Mouse (Mus musculus) forebrain, embryonic 12.5 days (tissue): ENCODE measurements around the gene Col4a2. TPM values are rescaled to one million over a fixed set of nuclear protein-coding genes. Genes with fewer than 3 reads are reported as not detected.

Source experiments
- ATAC-seq: fragments of 200-750 bp; cut with Nextera tagmentation; 2 replicates; pipeline ENCODE4 v1.8.0; 2017; ENCODE audit warnings: moderate TSS enrichment; ENCODE audit not compliant: low FRiP score
- H3K27ac ChIP-seq: fragments of 300-500 bp; sonication (generic); 2 replicates; pipeline ENCODE4 v1.5.1; 2016; ENCODE audit warnings: mild to moderate bottlenecking
- H3K27me3 ChIP-seq: fragments of 300-500 bp; sonication (generic); 2 replicates; pipeline ENCODE4 v1.6.1; 2016; ENCODE audit warnings: mild to moderate bottlenecking
- H3K36me3 ChIP-seq: fragments of 300-500 bp; sonication (generic); replicated peaks from 2 replicates; pipeline ENCODE4 v1.6.1; 2016; ENCODE audit warnings: mild to moderate bottlenecking
- H3K4me1 ChIP-seq: fragments of 300-500 bp; sonication (generic); 2 replicates; pipeline ENCODE4 v1.6.1; 2016
- H3K4me2 ChIP-seq: fragments of 300-500 bp; sonication (generic); 2 replicates; pipeline ENCODE4 v1.6.1; 2016; ENCODE audit warnings: mild to moderate bottlenecking, moderate library complexity
- H3K4me3 ChIP-seq: fragments of 300-500 bp; sonication (generic); replicated peaks from 2 replicates; pipeline ENCODE4 v1.5.1; 2016; ENCODE audit warnings: mild to moderate bottlenecking
- H3K9ac ChIP-seq: fragments of 300-500 bp; sonication (generic); 2 replicates; pipeline ENCODE4 v1.6.1; 2016; ENCODE audit warnings: mild to moderate bottlenecking
- H3K9me3 ChIP-seq: fragments of 300-500 bp; sonication (generic); 2 replicates; pipeline ENCODE4 v1.6.1; 2016
- WGBS: fragments of 180-500 bp; shearing (Covaris S2); methylation state at CpG from one replicate; pipeline ENCODE4 v1.1.7; 2016; 5-methylcytosine and 5-hydroxymethylcytosine counted together
- polyA plus RNA-seq: library from polyadenylated mRNA; unstranded; fragments of >200 nt; fragmentation: Nextera tagmentation; extraction: Ambion mirVana; gene quantifications from 2 replicates; pipeline ENCODE4 v1.2.1, GENCODE M21; 2016

The Col4a2 gene
- polyA plus RNA-seq, 1 experiment from 2014 or later: 51.3 TPM

- H3K9ac ChIP-seq: no peak overlapping the region
- no peak overlapping the region for H3K27ac ChIP-seq
- WGBS: 95% methylated on average over 3 of the region's 3 CpGs
- H3K4me1 ChIP-seq: peaks cover 4% of the 10 kb centered on the region; the same call in 1 of the 2 replicates
- H3K9me3 ChIP-seq: no peaks in the 10 kb centered on the region
- no peak for ATAC-seq
- H3K4me2 ChIP-seq: no peak overlapping the region
- no peaks in the 10 kb centered on the region for H3K27me3 ChIP-seq
- no peaks in the 10 kb centered on the region for H3K36me3 ChIP-seq
- no peak overlapping the region for H3K4me3 ChIP-seq
Measured at GRCm38 (mm10) chr8:11334493-11334892, 21.9 kb downstream of the Col4a2 start.

GRCm38 (mm10) chr8:11335238-11335637, 22.6 kb downstream of the Col4a2 start:
- Histone ChIP-seq H3K27ac (no peak overlapping the region), H3K9me3 (no peaks in the 10 kb centered on the region), H3K27me3 (no peaks in the 10 kb centered on the region), H3K36me3 (no peaks in the 10 kb centered on the region), H3K9ac (no peak overlapping the region), H3K4me1 (peaks cover 4% of the 10 kb centered on the region; the same call in 1 of the 2 replicates), H3K4me2 (no peak overlapping the region), H3K4me3 (no peak overlapping the region)
- ATAC-seq: no peak
- 93% methylated on average over 4 of the region's 4 CpGs for WGBS

DNA sequence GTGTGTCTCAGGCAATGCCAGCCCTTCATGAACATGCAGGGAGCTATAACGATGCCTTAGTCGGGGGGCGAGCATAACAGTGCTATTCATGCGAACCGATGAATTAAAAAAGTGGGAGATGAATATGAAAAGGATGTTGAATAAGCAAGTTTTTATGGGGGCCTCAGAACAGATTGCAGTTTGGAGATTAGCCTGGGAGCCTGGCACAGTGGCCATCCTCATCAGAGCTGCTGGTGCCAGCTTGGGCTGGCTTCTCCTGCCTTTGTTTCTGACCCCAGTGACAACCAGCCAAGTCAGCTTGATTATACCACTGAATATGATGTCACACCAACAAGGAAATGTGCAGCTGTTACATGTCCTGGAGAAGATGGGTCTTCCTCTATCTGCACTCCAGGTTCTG, 23.7 kb downstream of the Col4a2 start:
- Histone ChIP-seq H3K4me1 (peaks cover 4% of the 10 kb centered on the region; the same call in 1 of the 2 replicates), H3K9ac (no peak overlapping the region), H3K36me3 (no peaks in the 10 kb centered on the region), H3K4me2 (no peak overlapping the region), H3K27me3 (no peaks in the 10 kb centered on the region), H3K27ac (no peak overlapping the region), H3K9me3 (no peaks in the 10 kb centered on the region), H3K4me3 (no peak overlapping the region)
- 67% methylated on average over 5 of the region's 5 CpGs for WGBS
- no peak for ATAC-seq

DNA sequence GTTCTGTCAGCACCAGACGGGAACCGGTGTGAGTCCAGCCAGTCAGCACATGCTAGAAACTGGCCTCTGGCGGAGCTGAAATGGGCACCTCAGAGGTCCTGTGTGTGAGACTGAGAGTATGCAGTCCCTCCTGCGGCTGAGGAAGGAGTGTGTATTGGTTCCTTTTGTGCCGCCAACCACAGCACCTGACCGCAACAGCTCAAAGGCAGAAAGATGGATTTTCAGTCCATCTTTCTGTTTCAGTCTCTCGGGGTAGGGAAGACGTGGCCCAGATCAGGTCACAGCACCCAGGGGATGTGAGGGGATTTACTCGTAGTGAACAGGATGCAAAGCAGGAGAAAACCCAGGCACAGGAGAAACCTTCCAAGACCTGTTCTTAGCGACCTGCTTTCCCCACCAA, 25.0 kb downstream of the Col4a2 start:
- Histone ChIP-seq H3K36me3 (no peaks in the 10 kb centered on the region), H3K4me3 (no peak overlapping the region), H3K4me2 (no peak overlapping the region), H3K27ac (no peak overlapping the region), H3K9ac (no peak overlapping the region), H3K4me1 (peaks cover 4% of the 10 kb centered on the region; the same call in 1 of the 2 replicates), H3K27me3 (no peaks in the 10 kb centered on the region), H3K9me3 (no peaks in the 10 kb centered on the region)
- WGBS: 87% methylated on average over 10 of the region's 10 CpGs
- ATAC-seq: no peak

DNA sequence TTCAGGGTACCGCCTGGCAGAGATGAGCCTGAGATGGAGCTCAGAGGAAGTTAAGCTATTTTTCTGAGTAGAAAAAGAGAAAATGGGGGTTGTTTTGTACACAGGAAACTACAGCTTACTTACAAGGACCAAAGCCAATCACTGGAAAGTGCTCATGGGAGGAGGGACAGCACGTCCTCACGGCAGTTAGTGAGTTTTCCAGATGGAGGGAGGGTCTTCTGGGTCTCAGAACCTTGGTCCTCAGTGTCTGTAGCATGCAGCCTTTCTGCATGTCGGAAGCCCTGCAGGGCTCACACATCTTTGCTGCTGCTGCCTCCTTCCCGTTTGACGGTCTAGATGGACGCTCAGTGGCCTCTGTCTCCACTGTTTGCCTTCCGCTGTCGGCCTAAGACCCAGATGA, 25.9 kb downstream of the Col4a2 start:
- Histone ChIP-seq H3K9ac (no peak overlapping the region), H3K27me3 (no peaks in the 10 kb centered on the region), H3K4me1 (peaks cover 4% of the 10 kb centered on the region; the same call in 1 of the 2 replicates), H3K4me2 (no peak overlapping the region), H3K9me3 (no peaks in the 10 kb centered on the region), H3K4me3 (no peak overlapping the region), H3K36me3 (no peaks in the 10 kb centered on the region), H3K27ac (no peak overlapping the region)
- ATAC-seq: no peak
- WGBS: 94% methylated on average over 9 of the region's 9 CpGs

DNA sequence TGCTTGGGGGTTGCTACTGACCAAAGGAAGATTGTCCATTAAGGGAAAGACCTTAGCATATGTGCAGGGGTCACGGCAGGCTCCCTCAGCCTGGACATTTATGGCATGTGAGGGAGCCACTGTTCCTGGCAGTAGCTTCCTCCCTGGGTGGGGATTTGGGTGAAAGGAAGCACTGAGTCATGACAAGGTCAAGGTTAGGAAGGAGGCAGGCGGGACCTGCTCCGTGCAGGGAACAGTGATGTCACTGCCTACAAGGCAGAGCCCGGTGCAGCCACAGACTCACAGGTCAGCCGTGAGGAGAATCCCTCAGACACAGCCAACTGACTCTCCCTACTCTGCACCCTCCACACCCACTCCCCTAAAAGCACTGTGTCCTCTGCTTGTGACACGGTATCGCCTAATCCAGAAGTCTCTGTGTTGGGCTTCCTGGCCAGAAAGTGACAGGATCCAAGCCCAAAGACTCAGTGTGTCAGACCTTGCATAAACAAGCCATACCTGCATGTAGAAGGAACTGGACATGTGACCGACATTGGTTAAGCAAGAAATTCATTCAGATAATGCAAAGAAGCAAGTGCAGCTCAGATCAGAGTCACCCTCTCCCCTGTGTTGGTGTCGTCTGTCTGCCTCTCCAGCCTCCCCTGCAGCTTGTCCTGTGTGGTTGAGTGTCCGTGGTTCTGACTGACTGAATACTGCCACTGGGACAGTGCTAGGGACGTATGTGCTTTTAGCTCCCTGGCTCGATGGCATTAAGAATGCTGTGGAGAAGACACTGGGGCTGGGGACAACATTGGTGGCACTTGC, 27.9 kb downstream of the Col4a2 start:
- no peak overlapping the region for H3K4me3 ChIP-seq
- H3K27ac ChIP-seq: no peak overlapping the region
- ATAC-seq: no peak
- H3K9ac ChIP-seq: no peak overlapping the region
- no peak overlapping the region for H3K4me2 ChIP-seq
- H3K27me3 ChIP-seq: no peaks in the 10 kb centered on the region
- H3K4me1 ChIP-seq: peaks cover 4% of the 10 kb centered on the region; the same call in 1 of the 2 replicates
- no peaks in the 10 kb centered on the region for H3K9me3 ChIP-seq
- no peaks in the 10 kb centered on the region for H3K36me3 ChIP-seq
- WGBS: 87% methylated on average over 12 of the region's 12 CpGs

DNA sequence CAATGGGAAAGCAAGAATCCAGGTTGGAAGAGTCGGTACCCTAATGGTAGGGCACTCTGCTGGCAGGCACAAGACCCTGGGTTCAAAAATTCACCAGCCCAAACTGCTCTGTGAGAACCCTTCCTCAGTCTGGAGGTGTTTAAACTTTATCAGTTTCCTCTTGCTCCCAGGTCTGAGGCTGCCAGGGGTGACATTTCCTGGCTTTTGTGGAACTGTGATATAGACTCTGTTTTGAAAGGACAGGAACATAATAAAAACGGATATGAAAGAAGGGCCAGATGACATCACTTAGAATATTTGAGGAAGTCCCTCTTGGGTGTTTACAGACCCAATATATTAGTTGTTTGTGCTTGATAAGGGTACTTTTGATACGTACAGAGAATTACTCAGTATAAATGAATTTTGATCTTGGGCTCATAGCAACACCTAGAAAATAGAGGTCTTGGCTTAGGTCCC, 28.5 kb downstream of the Col4a2 start:
- H3K9ac ChIP-seq: no peak overlapping the region
- H3K4me3 ChIP-seq: no peak overlapping the region
- no peak overlapping the region for H3K27ac ChIP-seq
- WGBS: 85% methylated on average over 3 of the region's 3 CpGs
- no peaks in the 10 kb centered on the region for H3K27me3 ChIP-seq
- no peak overlapping the region for H3K4me2 ChIP-seq
- ATAC-seq: no peak
- peaks cover 4% of the 10 kb centered on the region; the same call in 1 of the 2 replicates for H3K4me1 ChIP-seq
- no peaks in the 10 kb centered on the region for H3K36me3 ChIP-seq
- H3K9me3 ChIP-seq: no peaks in the 10 kb centered on the region

- Histone ChIP-seq H3K4me2 (no peak overlapping the region), H3K9me3 (no peaks in the 10 kb centered on the region), H3K27me3 (no peaks in the 10 kb centered on the region), H3K4me1 (no peaks in the 10 kb centered on the region), H3K9ac (no peak overlapping the region), H3K36me3 (no peaks in the 10 kb centered on the region), H3K27ac (no peak overlapping the region), H3K4me3 (no peak overlapping the region)
- WGBS: 89% methylated on average over 9 of the region's 9 CpGs
- no peak for ATAC-seq
Measured at GRCm38 (mm10) chr8:11344459-11344858, 31.9 kb downstream of the Col4a2 start.

- Histone ChIP-seq H3K9me3 (no peaks in the 10 kb centered on the region), H3K4me1 (no peaks in the 10 kb centered on the region), H3K4me3 (no peak overlapping the region), H3K36me3 (no peaks in the 10 kb centered on the region), H3K9ac (no peak overlapping the region), H3K27ac (no peak overlapping the region), H3K4me2 (no peak overlapping the region), H3K27me3 (no peaks in the 10 kb centered on the region)
- WGBS: 92% methylated on average over 10 of the region's 10 CpGs
- ATAC-seq: no peak
Measured at GRCm38 (mm10) chr8:11346225-11346624, 33.6 kb downstream of the Col4a2 start.

DNA sequence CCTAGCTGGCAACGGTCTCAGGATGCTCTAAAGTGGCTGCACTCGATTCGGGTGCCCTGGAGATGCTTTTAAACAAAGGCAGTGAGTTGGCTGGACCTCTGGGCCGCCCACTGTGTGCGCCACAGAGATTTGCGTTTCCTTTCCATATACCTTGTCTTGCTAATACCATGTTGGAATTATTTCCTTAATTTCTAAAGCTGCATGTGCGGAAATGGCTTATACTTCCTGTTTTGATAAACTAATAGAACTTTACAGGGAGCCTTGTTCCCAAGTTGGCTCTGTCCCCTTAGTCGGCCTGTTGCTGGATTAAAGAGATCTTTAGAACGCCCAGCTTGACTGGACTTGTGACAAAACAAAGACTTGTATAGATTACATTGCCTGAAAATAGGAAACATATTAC, 35.1 kb downstream of the Col4a2 start:
- H3K27ac ChIP-seq: no peak overlapping the region
- no peak overlapping the region for H3K4me3 ChIP-seq
- WGBS: 82% methylated on average over 9 of the region's 9 CpGs
- H3K9me3 ChIP-seq: no peaks in the 10 kb centered on the region
- no peak overlapping the region for H3K9ac ChIP-seq
- H3K27me3 ChIP-seq: no peaks in the 10 kb centered on the region
- H3K36me3 ChIP-seq: no peaks in the 10 kb centered on the region
- H3K4me1 ChIP-seq: no peaks in the 10 kb centered on the region
- no peak overlapping the region for H3K4me2 ChIP-seq
- no peak for ATAC-seq

GRCm38 (mm10) chr8:11348622-11349021, 36.0 kb downstream of the Col4a2 start:
- 89% methylated on average over 11 of the region's 11 CpGs for WGBS
- no peak for ATAC-seq

GRCm38 (mm10) chr8:11351355-11351754, 38.8 kb downstream of the Col4a2 start:
- no peaks in the 10 kb centered on the region for H3K27me3 ChIP-seq
- H3K4me1 ChIP-seq: no peaks in the 10 kb centered on the region
- WGBS: 92% methylated on average over 6 of the region's 6 CpGs
- H3K4me2 ChIP-seq: no peak overlapping the region
- no peak overlapping the region for H3K27ac ChIP-seq
- H3K4me3 ChIP-seq: no peak overlapping the region
- no peaks in the 10 kb centered on the region for H3K36me3 ChIP-seq
- H3K9ac ChIP-seq: no peak overlapping the region
- H3K9me3 ChIP-seq: no peaks in the 10 kb centered on the region
- ATAC-seq: no peak

More at GRCm38 (mm10) chr8:11348622-11349021, 36.0 kb downstream of the Col4a2 start:
- H3K27me3 ChIP-seq: no peaks in the 10 kb centered on the region
- H3K4me2 ChIP-seq: no peak overlapping the region
- no peaks in the 10 kb centered on the region for H3K9me3 ChIP-seq
- H3K4me3 ChIP-seq: no peak overlapping the region
- H3K36me3 ChIP-seq: no peaks in the 10 kb centered on the region
- H3K27ac ChIP-seq: no peak overlapping the region
- H3K9ac ChIP-seq: no peak overlapping the region
- H3K4me1 ChIP-seq: no peaks in the 10 kb centered on the region

DNA sequence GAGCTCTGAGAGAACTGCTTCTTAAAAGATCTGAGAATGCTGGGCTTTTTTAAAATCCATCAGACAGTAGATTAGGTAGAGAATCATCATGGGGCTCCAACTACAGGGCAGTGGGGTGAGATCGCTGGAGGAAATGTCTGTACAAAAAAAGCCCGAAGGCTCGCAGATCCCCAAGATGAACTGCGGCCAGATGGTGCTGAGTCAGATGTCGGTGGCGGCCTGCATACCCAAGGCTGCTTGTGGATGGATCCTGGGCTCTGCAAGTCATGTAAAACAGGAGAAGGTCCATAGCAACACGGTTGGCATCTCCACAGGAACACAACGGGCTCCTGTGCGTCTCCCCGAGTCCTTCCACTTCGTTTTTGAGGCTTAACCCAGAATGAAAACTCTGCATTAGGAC, 39.9 kb downstream of the Col4a2 start:
- H3K27me3 ChIP-seq: no peaks in the 10 kb centered on the region
- ATAC-seq: no peak
- no peak overlapping the region for H3K4me3 ChIP-seq
- no peaks in the 10 kb centered on the region for H3K36me3 ChIP-seq
- H3K4me1 ChIP-seq: no peaks in the 10 kb centered on the region
- H3K9ac ChIP-seq: no peak overlapping the region
- H3K9me3 ChIP-seq: no peaks in the 10 kb centered on the region
- H3K27ac ChIP-seq: no peak overlapping the region
- 87% methylated on average over 11 of the region's 11 CpGs for WGBS
- no peak overlapping the region for H3K4me2 ChIP-seq
